In genomic region chr16:90727233-90728115, GRCm38 (mm10) we compare ENCODE assay signal across 8 mouse cellular contexts. TPM values are rescaled to one million over a fixed set of nuclear protein-coding genes. Genes with fewer than 3 reads are reported as not detected.
DNase-seq lines count a peak whose midpoint lies in the region; ATAC-seq lines count a peak whose summit lies in the region.

Gene Mis18a, minus strand, starts transcription at chr16:90727404.

- peak; percentile 95 for DNase-seq in B cell, adult 2 months
- DNase-seq in brain, adult 2 months (ENCODE audit: low read depth, low spot score) = peak; percentile 99
- peak; percentile 98 for DNase-seq in heart, embryonic 10.5 days (ENCODE audit: low spot score)
- DNase-seq in liver = peak; percentile 99
- peak; percentile 95 to 98 for DNase-seq in spleen, postnatal 4 days (ENCODE audit: low spot score in 2 of 2)

- 0 out of 2 replicates have a peak, but pooled peaks cover 4% of the 10 kb centered on the region for H3K9me3 ChIP-seq in heart, embryonic 10.5 days
- H3K9me3 ChIP-seq in kidney, embryonic 15.5 days (replicated peaks) = no peaks in the 10 kb centered on the region

- H3K27ac ChIP-seq in heart, embryonic 10.5 days = peak within 1 kb of the TSS; percentile 91
- H3K27ac ChIP-seq in kidney, embryonic 15.5 days = peak within 1 kb of the TSS; percentile 84

- peak within 1 kb of the TSS; percentile 81 for H3K9ac ChIP-seq in kidney, embryonic 15.5 days

- peak within 1 kb of the TSS; percentile 95 for H3K4me2 ChIP-seq in kidney, embryonic 15.5 days

- H3K4me3 ChIP-seq in heart, embryonic 10.5 days = peak within 1 kb of the TSS; percentile 92
- H3K4me3 ChIP-seq in kidney, embryonic 15.5 days (replicated peaks) = peak within 1 kb of the TSS; percentile 95

- H3K4me1 ChIP-seq in heart, embryonic 10.5 days = peaks cover 11% of the 10 kb centered on the region
- H3K4me1 ChIP-seq in kidney, embryonic 15.5 days = peaks cover 12% of the 10 kb centered on the region

- 2% methylated on average over 53 of the region's 53 CpGs for WGBS in heart, embryonic 10.5 days
- WGBS in kidney, embryonic 15.5 days = 2% methylated on average over 53 of the region's 53 CpGs

- ATAC-seq in erythroblast, adult 5-6 weeks (replicated peaks; ENCODE audit: low FRiP score, poor library complexity, severe bottlenecking) = peak; percentile 97
- ATAC-seq in kidney, embryonic 15.5 days (replicated peaks; ENCODE audit: low FRiP score) = peak; percentile 96
- peak; percentile 93 for ATAC-seq in monocyte, adult 5-6 weeks (replicated peaks; ENCODE audit: insufficient number of reproducible peaks, low FRiP score, low TSS enrichment, poor library complexity, severe bottlenecking)

- no peaks in the 10 kb centered on the region for H3K27me3 ChIP-seq in heart, embryonic 10.5 days (ENCODE audit: insufficient read depth, poor library complexity, severe bottlenecking)
- H3K27me3 ChIP-seq in kidney, embryonic 15.5 days = no peaks in the 10 kb centered on the region

- H3K36me3 ChIP-seq in heart, embryonic 10.5 days = peaks cover 26% of the 10 kb centered on the region
- H3K36me3 ChIP-seq in kidney, embryonic 15.5 days = peaks cover 27% of the 10 kb centered on the region

RNA-seq across cellular contexts. Expression of gene Mis18a, which starts in this region (rescaled TPM):
- total RNA-seq in erythroblast, adult 5-6 weeks (2015; ENCODE audit: low replicate concordance) = 22.4 and 23.2 TPM in 2 replicates
- 16.2 and 24.7 TPM in 2 replicates for total RNA-seq in erythroblast, adult 5-6 weeks (2017; ENCODE audit: low replicate concordance)
- polyA plus RNA-seq in heart, embryonic 10.5 days (2016; fragmentation: Nextera tagmentation; extraction: Ambion mirVana) = 44.7 and 64.0 TPM in 2 replicates
- polyA plus RNA-seq in kidney, embryonic 15.5 days (2015; fragmentation: Nextera tagmentation; extraction: Ambion mirVana) = 63.7 and 69.1 TPM in 2 replicates
- 36.1 to 45.9 TPM (median 37.8 TPM) in 3 replicates for total RNA-seq in monocyte, adult 5-6 weeks (2017)

Comparison
In these comparisons a context has a peak if more than half of its experiments do, and no peak if none do; other contexts are left out.
1. Peak in every context shown above with its lines: DNase-seq, ATAC-seq, H3K4me3 ChIP-seq and H3K27ac ChIP-seq.